Mouse (Mus musculus): ENCODE results near the gene Capn8.

- TF ChIP-seq POLR2A (IDR thresholded peaks at IDR 0.05; ENCODE audit: low read depth, low read length) (no peak), CTCF (IDR thresholded peaks at IDR 0.05; ENCODE audit: extremely low read depth, insufficient read depth, insufficient read length, insufficient replicate concordance) (no peak)
These were observed 26.7 kb downstream of the Capn8 start for GRCm38 (mm10) chr1:182591491-182591890.

Data from spleen, adult 2 months (tissue).